Mouse (Mus musculus) thymus, adult 2 months (tissue): ENCODE measurements around the gene Ankrd33.

Source experiments
- CTCF ChIP-seq: fragments of 200-500 bp; IDR thresholded peaks from 2 replicates; pipeline ENCODE4 v1.5.1; 2012; ENCODE audit warnings: mild to moderate bottlenecking, control low read depth, low read length, moderate library complexity, borderline replicate concordance; ENCODE audit not compliant: control insufficient read depth, poor library complexity, insufficient read depth; ENCODE audit errors: extremely low read depth
- POLR2A ChIP-seq: fragments of 200-500 bp; IDR thresholded peaks from 2 replicates; pipeline ENCODE4 v1.6.1; 2012; ENCODE audit warnings: mild to moderate bottlenecking, low read length, control low read depth, moderate library complexity; ENCODE audit not compliant: control insufficient read depth, poor library complexity, insufficient read depth; ENCODE audit errors: extremely low read depth

DNA sequence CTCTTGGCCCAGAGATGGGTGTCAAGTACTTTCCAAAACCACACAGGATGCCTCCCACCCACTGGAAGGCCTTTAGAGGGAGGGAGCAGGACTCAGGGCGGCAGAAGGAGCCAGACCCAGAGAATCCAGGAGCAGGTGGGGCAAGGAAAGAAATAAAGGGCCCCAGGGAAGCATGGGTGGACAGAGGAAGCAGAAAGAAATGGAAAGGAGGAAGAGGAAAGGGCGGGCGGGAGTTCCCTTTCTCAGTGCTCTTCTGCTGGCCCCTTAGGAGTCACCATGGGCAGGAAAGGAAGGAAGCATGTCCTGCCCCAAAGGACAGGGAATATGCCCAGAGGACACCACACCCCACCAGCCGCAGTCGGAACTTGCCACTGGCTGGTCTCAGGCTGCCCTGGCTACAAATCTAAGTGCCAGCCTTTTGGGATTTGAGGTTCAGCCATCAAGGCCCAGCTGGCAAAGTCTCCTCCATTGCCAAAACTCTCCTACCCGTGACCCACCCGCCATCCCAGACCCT is 34.5 kb upstream of the Ankrd33 start:
- TF ChIP-seq CTCF (no peak), POLR2A (no peak)
